Mouse (Mus musculus) T-helper 2 cell (primary cell): ENCODE results near the gene Chchd1.

Source experiments
- in situ Hi-C: fragments of 300-600 bp; cut with MboI, MseI; formaldehyde crosslinking; loops from one replicate; pipeline ENCODE4 v1.15.1; 2025; ENCODE audit warnings: high pct_unique_total_duplicates

The Chchd1 gene

DNA sequence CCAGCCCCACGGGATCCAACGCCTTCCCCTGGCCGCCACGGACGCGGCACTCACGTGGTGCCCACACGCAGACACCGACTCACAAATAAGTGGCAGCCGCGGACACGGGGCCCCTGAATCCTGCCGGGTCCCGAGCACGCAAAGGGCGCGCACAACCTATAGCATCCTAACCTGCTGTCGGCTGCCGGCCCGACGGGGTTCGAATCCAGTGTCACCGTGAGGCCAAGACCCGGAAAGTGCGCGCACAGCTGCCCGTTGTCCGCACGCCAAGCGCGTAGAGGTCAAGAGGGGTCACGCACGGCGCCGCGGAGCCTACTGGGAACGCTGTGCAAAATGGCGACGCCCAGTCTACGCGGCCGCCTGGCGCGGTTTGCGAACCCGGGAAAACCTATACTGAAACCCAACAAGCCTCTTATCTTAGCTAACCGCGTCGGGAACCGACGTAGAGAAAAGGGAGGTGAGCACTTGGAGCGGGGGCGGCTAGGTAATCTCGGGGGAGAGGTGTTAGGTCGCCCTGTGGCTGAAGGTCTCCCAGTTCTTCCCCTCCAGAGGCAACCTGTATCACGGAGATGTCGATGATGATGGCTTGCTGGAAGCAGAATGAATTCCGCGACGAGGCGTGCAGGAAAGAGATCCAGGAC lies at the start of gene Chchd1:
Gene Chchd1 (plus strand): TSS at position 266 of the 641 bp plus-strand sequence.
- in situ Hi-C loops, result no loop called here

DNA sequence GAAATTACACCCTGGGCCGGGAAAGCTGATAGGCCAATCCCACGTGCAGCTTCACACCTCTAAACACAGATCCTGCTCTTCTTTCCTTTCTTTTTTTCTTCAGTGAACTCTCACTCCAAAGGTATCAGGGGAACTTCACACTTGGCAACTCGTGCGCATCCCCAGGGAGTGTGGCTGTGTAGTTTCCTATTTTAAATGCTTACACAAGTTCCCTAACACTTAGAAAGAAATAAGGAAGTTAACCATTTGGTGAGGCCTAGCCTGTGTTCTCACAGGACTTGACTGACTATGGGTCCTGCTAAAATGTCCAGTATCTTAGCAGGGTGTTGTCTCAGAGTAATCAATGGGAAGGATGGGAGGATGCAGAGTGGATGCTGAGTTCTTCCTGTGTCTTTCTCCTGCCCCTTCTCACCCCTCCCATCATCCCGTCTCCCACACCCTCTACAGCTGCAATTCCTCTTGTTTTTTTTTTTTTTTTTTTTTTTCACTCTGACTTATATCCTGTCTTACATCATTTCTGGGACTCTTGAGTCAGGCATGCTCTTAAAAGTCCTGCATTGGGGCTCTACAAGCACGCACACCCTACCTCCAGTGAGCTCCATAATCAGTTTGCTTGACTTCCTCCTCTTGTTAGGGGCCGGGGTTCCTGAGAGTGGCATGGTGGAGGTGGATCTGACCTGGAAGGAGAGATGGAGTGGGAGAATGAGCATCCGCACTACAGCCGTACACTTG lies 48.0 kb upstream of the Chchd1 start:
- in situ Hi-C loops, result loop anchor here (10.0 kb wide), 1 partner anchor 170 kb away; the partner anchor contains the start of gene Anxa7

DNA sequence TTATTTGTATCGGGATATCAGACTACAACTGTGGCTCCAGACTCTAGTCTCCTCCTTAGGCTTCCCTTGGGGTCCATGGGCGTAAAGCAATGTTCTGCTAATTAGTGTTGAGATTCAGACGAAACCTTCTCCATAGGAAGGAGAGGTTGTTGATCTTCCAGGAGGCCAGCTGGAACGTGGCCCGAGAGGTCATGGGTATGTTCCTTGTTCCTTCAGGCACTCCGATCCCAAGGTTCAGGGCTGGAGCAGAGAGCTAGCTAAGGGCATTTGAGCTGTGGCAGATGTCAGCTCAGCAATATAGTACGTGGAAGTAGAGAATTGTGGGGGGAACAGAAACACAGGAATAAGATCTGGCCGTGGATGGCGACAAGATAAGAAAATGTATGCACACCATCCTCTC lies 47.1 kb upstream of the Chchd1 start:
- in situ Hi-C loops, result loop anchor here (10.0 kb wide), 1 partner anchor 171 kb away; the partner anchor contains the start of gene Anxa7

GRCm38 (mm10) chr14:20656361-20656760 lies 46.4 kb upstream of the Chchd1 start, which contains the start of gene Myoz1:
TSS of gene Myoz1 (minus strand) at chr14:20656540.
- in situ Hi-C loops, result loop anchor here (10.0 kb wide), 1 partner anchor 172 kb away; the partner anchor contains the start of gene Anxa7

DNA sequence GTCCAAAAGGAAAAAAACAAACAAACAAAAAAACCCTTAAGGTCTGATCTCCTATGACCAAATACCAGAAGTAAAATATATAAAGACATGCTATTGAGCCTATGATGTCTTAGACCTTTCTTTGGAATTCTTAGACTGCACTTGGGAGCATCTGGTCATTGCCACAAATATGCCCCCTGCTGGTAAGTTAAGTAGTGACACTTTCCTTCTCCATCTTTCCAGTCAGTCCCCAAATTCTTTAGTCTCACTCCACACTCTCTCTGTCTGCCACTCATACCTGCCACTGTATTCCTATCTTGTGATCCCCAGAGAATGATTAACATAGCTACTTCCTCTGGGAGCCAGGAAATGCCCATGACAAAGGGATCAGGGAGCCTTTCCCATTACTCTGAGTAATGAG lies 44.5 kb upstream of the Chchd1 start:
- in situ Hi-C loops, result loop anchor here (10.0 kb wide), 1 partner anchor 174 kb away; the partner anchor contains the start of gene Anxa7

- in situ Hi-C loops, result loop anchor here (10.0 kb wide), 1 partner anchor 174 kb away; the partner anchor contains the start of gene Anxa7
These were observed 43.9 kb upstream of the Chchd1 start for GRCm38 (mm10) chr14:20658902-20659301.

DNA sequence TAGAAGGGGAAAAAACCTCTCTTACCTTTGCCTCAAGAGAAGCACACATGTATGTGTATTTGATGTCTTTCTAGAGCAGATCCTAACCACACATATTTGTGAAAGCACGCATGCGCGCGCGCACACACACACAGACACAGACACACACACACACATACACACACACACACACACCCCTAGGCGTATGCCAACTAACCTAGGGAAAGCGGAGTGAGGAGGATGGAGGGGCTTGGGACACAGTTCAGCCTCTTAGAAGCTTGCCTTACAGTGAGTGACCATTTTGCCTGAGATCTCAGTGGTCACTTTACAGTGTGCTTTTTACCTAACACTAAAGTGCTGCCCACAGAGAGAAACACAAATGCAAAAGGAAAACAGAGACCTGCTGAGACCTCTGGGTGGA lies 43.1 kb upstream of the Chchd1 start:
- in situ Hi-C loops, result loop anchor here (5.0 to 10.0 kb wide), 2 partner anchors 82 to 175 kb away; partner anchors contain the start of gene Anxa7

DNA sequence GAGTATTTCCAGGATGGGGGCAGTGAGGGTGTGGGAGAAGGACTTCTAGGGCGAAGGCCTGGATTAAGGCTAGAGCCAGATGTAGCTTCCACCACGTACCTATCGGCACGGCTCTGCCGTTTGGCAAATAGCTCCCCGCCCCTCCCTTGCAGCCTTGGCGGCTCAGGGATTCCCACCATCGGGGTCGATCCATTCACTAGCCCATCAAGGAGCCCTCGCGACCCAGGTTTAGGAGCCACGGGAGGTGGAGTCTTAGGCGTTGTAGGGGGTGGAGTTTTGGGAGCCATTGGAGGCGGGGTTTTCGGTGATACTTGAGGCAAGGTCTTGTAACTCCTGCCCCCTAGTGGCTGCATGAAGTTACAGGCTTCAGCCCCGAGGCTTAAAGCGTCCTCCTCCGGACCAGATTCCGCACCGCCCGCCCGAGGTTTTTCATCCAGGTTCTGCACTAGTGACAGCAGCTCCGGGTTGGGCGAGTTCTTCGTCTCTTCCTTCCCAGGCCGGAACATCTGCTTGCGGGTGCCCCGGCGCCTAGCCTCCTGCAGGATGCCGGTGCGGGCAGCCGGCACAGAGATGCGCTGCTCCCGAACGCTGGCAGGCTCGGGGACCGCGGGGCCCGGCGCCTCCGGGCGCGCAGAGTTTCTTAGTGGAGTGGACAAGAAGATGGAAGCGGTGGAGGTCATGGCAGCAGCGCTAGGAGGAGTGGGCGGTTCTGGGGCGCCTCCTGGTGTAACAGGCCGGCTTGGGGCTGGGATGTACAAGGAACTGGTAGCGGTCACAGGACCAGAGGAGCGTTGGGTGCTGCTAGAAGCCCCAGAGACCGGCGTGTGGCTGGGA lies 41.8 kb upstream of the Chchd1 start:
- in situ Hi-C loops, result loop anchor here (5.0 kb wide), 1 partner anchor 84 kb away; no protein-coding TSS in a partner anchor

DNA sequence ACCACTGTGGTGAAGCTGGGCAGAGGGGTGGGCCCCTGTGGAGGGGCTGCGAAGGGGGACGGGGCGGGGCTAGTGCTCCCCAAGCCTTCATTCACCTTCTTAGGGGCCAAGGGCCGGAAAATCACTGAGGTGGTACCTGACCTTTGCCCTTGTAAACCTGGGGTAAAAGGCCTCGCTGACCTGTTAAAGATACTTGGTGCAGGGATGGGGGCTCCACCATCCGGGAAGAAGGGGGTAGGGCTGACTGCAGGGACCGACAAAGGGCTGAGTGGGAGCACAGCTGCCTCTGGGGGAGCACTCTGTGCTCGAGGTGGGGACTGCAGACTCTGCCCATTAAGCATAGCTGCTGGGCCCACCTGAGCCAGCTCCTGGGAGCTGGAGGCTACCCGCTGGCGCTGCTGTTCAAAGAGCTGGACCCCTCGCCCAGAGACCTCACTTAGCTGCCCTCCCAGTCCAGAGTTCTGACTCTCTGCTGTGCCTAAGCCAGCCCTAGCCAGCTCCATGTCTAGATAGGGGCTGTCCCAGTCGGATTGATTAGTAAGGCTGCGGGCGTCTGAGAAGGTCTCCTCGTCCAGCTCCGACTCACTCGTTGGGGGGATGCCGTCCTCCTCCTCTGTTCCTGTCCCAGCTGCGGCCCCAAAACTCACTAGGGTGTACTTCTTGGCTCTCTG lies 41.0 kb upstream of the Chchd1 start:
- in situ Hi-C loops, result loop anchor here (5.0 kb wide), 1 partner anchor 84 kb away; no protein-coding TSS in a partner anchor

DNA sequence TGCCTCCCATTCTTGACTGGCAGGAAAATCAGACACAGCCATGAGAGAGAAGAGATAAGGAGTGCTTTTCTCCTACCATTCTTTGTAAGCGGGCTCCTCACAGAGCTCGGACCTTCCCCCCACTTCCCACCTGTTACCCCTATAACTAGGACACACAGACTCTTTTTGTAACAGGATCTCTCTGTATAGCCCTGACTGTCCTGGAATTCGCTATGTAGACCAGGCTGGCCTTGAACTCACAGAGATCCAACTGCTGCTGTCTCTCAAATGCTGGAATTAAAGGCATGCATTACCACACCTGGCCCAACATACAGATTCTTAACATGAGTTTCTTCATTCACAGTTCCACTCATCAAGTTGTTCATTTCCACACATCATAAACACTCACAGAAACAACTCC lies 40.1 kb upstream of the Chchd1 start:
- in situ Hi-C loops, result loop anchor here (5.0 kb wide), 1 partner anchor 85 kb away; no protein-coding TSS in a partner anchor

DNA sequence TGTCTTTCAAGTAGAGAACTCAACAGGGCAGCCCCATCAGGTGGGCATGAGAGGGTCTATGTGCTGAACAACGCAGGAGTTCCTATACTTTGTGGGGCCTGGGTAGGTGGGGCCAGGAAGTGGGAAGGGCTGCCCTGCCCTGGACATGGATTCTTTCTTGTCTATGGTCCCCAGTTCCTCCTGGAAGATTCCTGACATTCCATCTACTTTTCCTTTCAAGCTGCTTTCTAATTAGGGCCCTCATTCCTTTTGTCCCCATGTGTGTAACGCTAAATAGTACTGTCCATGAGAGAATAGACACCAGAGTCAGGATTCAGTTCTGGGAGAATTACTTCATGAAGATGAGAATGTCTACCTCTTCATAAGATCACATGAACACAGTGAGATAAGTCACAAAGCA lies 39.2 kb upstream of the Chchd1 start:
- in situ Hi-C loops, result loop anchor here (5.0 kb wide), 1 partner anchor 86 kb away; no protein-coding TSS in a partner anchor

GRCm38 (mm10) chr14:20664436-20664835 lies 38.4 kb upstream of the Chchd1 start:
- in situ Hi-C loops, result loop anchor here (5.0 kb wide), 1 partner anchor 87 kb away; no protein-coding TSS in a partner anchor

DNA sequence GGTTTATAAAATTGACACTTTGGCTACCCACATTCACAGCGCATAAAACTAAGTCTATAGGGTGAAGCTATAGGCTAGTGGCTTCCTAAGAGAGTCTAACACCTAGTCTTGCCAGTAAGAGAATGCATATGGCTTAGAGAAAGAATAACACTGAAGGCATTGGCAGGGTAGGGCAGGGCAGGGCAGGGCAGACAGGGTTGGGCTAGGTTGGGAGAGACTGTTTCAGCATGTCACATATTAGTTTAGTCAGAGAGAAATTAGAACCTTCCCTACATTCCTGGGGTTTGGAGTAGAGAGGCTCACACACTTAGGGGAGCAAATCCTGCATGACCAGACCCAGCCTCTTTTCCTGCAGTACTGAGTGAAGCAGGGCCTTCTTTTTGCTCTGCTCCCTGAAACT lies 35.3 kb upstream of the Chchd1 start:
- in situ Hi-C loops, result no loop called here

- in situ Hi-C loops, result no loop called here
These were observed 34.5 kb upstream of the Chchd1 start, which contains the start of gene Synpo2l for GRCm38 (mm10) chr14:20668154-20668810. TSS of gene Synpo2l (minus strand) at chr14:20668354.

- in situ Hi-C loops, result no loop called here
These were observed 29.8 kb upstream of the Chchd1 start for GRCm38 (mm10) chr14:20672990-20673389.

DNA sequence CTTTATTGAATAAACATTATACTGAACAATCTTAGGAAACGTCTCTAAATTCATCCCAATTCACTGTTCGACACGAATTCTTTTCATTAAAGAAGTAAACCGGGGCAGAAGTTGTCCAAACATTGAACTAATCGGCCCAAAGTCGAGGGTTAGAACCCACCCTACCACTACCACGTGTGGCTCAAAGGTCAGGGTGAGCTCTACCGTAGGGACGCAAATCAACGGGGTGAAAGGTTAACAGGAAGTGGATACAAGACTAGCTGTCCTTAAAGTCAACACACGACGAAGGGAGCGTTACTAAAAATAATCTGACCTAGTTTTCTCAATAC lies 29.1 kb upstream of the Chchd1 start:
- in situ Hi-C loops, result no loop called here

GRCm38 (mm10) chr14:20674064-20674833 lies 28.6 kb upstream of the Chchd1 start, which contains the start of gene Sec24c:
TSS of gene Sec24c (plus strand) at chr14:20674308.
- in situ Hi-C loops, result no loop called here

- in situ Hi-C loops, result no loop called here
These were observed 24.9 kb upstream of the Chchd1 start for GRCm38 (mm10) chr14:20677906-20678305.

- in situ Hi-C loops, result no loop called here
These were observed 21.1 kb upstream of the Chchd1 start for GRCm38 (mm10) chr14:20681742-20682141.
